Mouse (Mus musculus) erythroblast, embryonic 14.5 days (primary cell): ENCODE results near the gene Trmt44.

Experiments used
- GATA1 ChIP-seq: IDR thresholded peaks from 2 replicates; pipeline ENCODE4 v1.6.1; 2012; ENCODE audit warnings: low read length, inconsistent platforms, mixed read lengths
- TAL1 ChIP-seq: IDR thresholded peaks from 3 replicates; pipeline ENCODE4 v1.6.1; 2012; ENCODE audit warnings: low read length, inconsistent platforms, mixed read lengths

DNA sequence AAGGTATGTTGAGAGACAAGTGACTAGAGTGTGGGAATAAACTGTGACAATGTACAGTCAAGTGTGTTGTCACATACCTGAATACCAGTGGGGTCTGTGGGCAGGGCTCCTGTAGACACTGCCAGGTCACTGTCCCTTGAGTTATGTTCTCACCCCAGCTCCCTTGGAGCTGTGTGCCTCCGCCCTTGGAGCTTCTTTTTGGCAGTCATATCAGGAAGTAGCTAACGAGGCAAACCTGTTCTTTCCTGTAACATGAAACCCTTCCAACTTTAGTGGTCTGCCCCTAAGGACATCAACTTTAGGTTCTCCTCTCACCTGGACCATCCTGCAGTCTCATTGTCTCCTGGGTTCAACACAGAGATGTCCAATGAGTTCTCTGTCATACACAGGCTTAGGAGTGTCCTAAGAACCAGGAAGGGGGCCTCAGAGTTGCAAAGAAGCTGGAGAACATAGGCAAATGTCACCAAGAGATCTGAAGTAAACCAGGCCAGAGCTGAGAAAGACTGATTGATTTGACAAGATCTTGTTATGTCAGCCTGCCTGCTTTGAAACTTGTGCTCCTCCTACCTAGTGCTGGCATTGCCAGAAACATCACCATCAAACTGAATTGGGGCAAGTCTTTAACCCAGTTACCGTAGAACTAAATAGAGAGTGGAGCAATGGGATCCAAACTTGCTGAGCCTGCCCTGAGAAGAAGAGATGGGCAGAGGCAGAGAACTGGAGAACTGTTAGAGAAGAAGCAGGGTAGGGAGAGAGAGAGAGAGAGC lies 5.5 kb upstream of the Trmt44 start:
- TF ChIP-seq TAL1 = no peak
- TF ChIP-seq GATA1 = no peak
